Mouse (Mus musculus) embryonic facial prominence, embryonic 10.5 days (tissue): ENCODE measurements around the gene Mettl7b. TPM values are rescaled to one million over a fixed set of nuclear protein-coding genes. Genes with fewer than 3 reads are reported as not detected.

ENCODE experiments used
- DNase-seq: peaks from one replicate; pipeline ENCODE4 v3.0.0-alpha.2; 2017; ENCODE audit warnings: low spot score
- H3K27ac ChIP-seq: fragments of 300-500 bp; sonication (generic); replicated peaks from 2 replicates; pipeline ENCODE4 v1.5.1; 2016; ENCODE audit warnings: mild to moderate bottlenecking
- H3K27me3 ChIP-seq: fragments of 300-500 bp; sonication (generic); replicated peaks from 2 replicates; pipeline ENCODE4 v1.6.1; 2016; ENCODE audit warnings: low read depth, mild to moderate bottlenecking; ENCODE audit not compliant: poor library complexity, severe bottlenecking
- H3K36me3 ChIP-seq: fragments of 300-500 bp; sonication (generic); replicated peaks from 2 replicates; pipeline ENCODE4 v1.6.1; 2016; ENCODE audit warnings: mild to moderate bottlenecking, moderate library complexity
- H3K4me1 ChIP-seq: fragments of 300-500 bp; sonication (generic); 2 replicates; pipeline ENCODE4 v1.6.1; 2016
- H3K4me3 ChIP-seq: fragments of 300-500 bp; sonication (generic); 2 replicates; pipeline ENCODE4 v1.5.1; 2016; ENCODE audit warnings: mild to moderate bottlenecking, moderate library complexity
- H3K9me3 ChIP-seq: fragments of 300-500 bp; sonication (generic); 2 replicates; pipeline ENCODE4 v1.6.1; 2016; ENCODE audit warnings: mild to moderate bottlenecking
- WGBS: fragments of 180-500 bp; shearing (Covaris S2); methylation state at CpG from one replicate; pipeline ENCODE4 v1.1.7; 2016; 5-methylcytosine and 5-hydroxymethylcytosine counted together
- polyA plus RNA-seq: library from polyadenylated mRNA; unstranded; fragments of >200 nt; fragmentation: Nextera tagmentation; extraction: Ambion mirVana; gene quantifications from 2 replicates; pipeline ENCODE4 v1.2.1, GENCODE M21; 2016

Mettl7b gene
- polyA plus RNA-seq, 1 experiment from 2014 or later = not detected

- WGBS = 70% methylated on average over 12 of the region's 12 CpGs
- Histone ChIP-seq H3K36me3 (no peaks in the 10 kb centered on the region), H3K4me3 (no peak overlapping the region), H3K27ac (no peak overlapping the region), H3K9me3 (no peaks in the 10 kb centered on the region), H3K27me3 (peaks cover 49% of the 10 kb centered on the region), H3K4me1 (peaks cover 15% of the 10 kb centered on the region)
- no peak for DNase-seq
Measured at GRCm38 (mm10) chr10:128937756-128938390, 22.9 kb downstream of the Mettl7b start.

- H3K4me3 ChIP-seq = no peak overlapping the region
- peaks cover 15% of the 10 kb centered on the region for H3K4me1 ChIP-seq
- no peak overlapping the region for H3K27ac ChIP-seq
- H3K36me3 ChIP-seq = no peaks in the 10 kb centered on the region
- 71% methylated on average over 8 of the region's 8 CpGs for WGBS
- H3K27me3 ChIP-seq = peaks cover 69% of the 10 kb centered on the region
- no peaks in the 10 kb centered on the region for H3K9me3 ChIP-seq
- no peak for DNase-seq
Measured at GRCm38 (mm10) chr10:128935826-128936440, 24.9 kb downstream of the Mettl7b start.

GRCm38 (mm10) chr10:128934997-128935787, 25.6 kb downstream of the Mettl7b start:
- Histone ChIP-seq H3K4me1 (peaks cover 15% of the 10 kb centered on the region), H3K9me3 (no peaks in the 10 kb centered on the region), H3K4me3 (peak overlapping the region; percentile 58; the same call in 1 of the 2 replicates), H3K27ac (no peak overlapping the region), H3K36me3 (no peaks in the 10 kb centered on the region), H3K27me3 (peaks cover 74% of the 10 kb centered on the region)
- WGBS = 63% methylated on average over 7 of the region's 7 CpGs
- no peak for DNase-seq

GRCm38 (mm10) chr10:128933976-128934721, 26.6 kb downstream of the Mettl7b start:
- peaks cover 84% of the 10 kb centered on the region for H3K27me3 ChIP-seq
- H3K9me3 ChIP-seq = no peaks in the 10 kb centered on the region
- peaks cover 15% of the 10 kb centered on the region for H3K4me1 ChIP-seq
- peak; percentile 32 for DNase-seq
- 2% methylated on average over 21 of the region's 21 CpGs for WGBS
- H3K36me3 ChIP-seq = no peaks in the 10 kb centered on the region
- no peak overlapping the region; the same call in 1 of the 2 replicates for H3K27ac ChIP-seq
- H3K4me3 ChIP-seq = peak overlapping the region; percentile 58

- H3K9me3 ChIP-seq = no peaks in the 10 kb centered on the region
- under 1% methylated on average over 26 of the region's 26 CpGs for WGBS
Measured at GRCm38 (mm10) chr10:128933574-128933973, 27.2 kb downstream of the Mettl7b start, which contains the start of gene Itga7. Gene Itga7 (plus strand): TSS chr10:128933818.

GRCm38 (mm10) chr10:128931441-128931840, 29.3 kb downstream of the Mettl7b start:
- DNase-seq = no peak
- no peaks in the 10 kb centered on the region for H3K36me3 ChIP-seq
- WGBS = 70% methylated on average over 2 of the region's 2 CpGs
- no peak overlapping the region for H3K27ac ChIP-seq
- H3K4me3 ChIP-seq = no peak overlapping the region
- peaks cover 15% of the 10 kb centered on the region for H3K4me1 ChIP-seq
- peaks cover 88% of the 10 kb centered on the region for H3K27me3 ChIP-seq
- H3K9me3 ChIP-seq = no peaks in the 10 kb centered on the region

More at GRCm38 (mm10) chr10:128933574-128933973, 27.2 kb downstream of the Mettl7b start, which contains the start of gene Itga7:
- H3K36me3 ChIP-seq = no peaks in the 10 kb centered on the region
- peaks cover 15% of the 10 kb centered on the region for H3K4me1 ChIP-seq
- H3K27me3 ChIP-seq = peaks cover 90% of the 10 kb centered on the region
- H3K4me3 ChIP-seq = peak within 1 kb of the TSS; percentile 58
- H3K27ac ChIP-seq = no peak within 1 kb of the TSS; the same call in 1 of the 2 replicates
- peak; percentile 79 for DNase-seq

- WGBS = 78% methylated on average over 7 of the region's 7 CpGs
- H3K4me1 ChIP-seq = peaks cover 15% of the 10 kb centered on the region
- no peak for DNase-seq
- no peak overlapping the region for H3K27ac ChIP-seq
- H3K9me3 ChIP-seq = no peaks in the 10 kb centered on the region
- no peak overlapping the region for H3K4me3 ChIP-seq
- H3K36me3 ChIP-seq = no peaks in the 10 kb centered on the region
- peaks cover 71% of the 10 kb centered on the region for H3K27me3 ChIP-seq
Measured at GRCm38 (mm10) chr10:128929638-128930378, 31.0 kb downstream of the Mettl7b start.

GRCm38 (mm10) chr10:128928356-128928755, 32.4 kb downstream of the Mettl7b start:
- Histone ChIP-seq H3K9me3 (no peaks in the 10 kb centered on the region), H3K36me3 (no peaks in the 10 kb centered on the region), H3K27me3 (peaks cover 57% of the 10 kb centered on the region), H3K4me1 (peaks cover 12% of the 10 kb centered on the region), H3K4me3 (no peak overlapping the region), H3K27ac (no peak overlapping the region)
- no peak for DNase-seq
- 34% methylated on average over 4 of the region's 4 CpGs for WGBS

GRCm38 (mm10) chr10:128923935-128924334, 36.9 kb downstream of the Mettl7b start, which contains the start of gene Bloc1s1:
Gene Bloc1s1 (minus strand): TSS chr10:128924035.
- no peak for DNase-seq
- H3K27ac ChIP-seq = peak within 1 kb of the TSS; percentile 92
- peak within 1 kb of the TSS; percentile 85 for H3K4me3 ChIP-seq
- H3K9me3 ChIP-seq = no peaks in the 10 kb centered on the region
- peaks cover 15% of the 10 kb centered on the region for H3K27me3 ChIP-seq
- peaks cover 49% of the 10 kb centered on the region for H3K4me1 ChIP-seq
- H3K36me3 ChIP-seq = peaks cover 11% of the 10 kb centered on the region
- 69% methylated on average over 9 of the region's 9 CpGs for WGBS

- peak; percentile 88 for DNase-seq
- H3K9me3 ChIP-seq = no peaks in the 10 kb centered on the region
- WGBS = under 1% methylated on average over 42 of the region's 42 CpGs
- H3K27me3 ChIP-seq = peaks cover 7% of the 10 kb centered on the region
- peak overlapping the region; percentile 92 for H3K27ac ChIP-seq
- peaks cover 18% of the 10 kb centered on the region for H3K36me3 ChIP-seq
- peak overlapping the region; percentile 85 for H3K4me3 ChIP-seq
- H3K4me1 ChIP-seq = peaks cover 51% of the 10 kb centered on the region
Measured at GRCm38 (mm10) chr10:128923013-128923691, 37.6 kb downstream of the Mettl7b start.

GRCm38 (mm10) chr10:128922822-128923012, 38.1 kb downstream of the Mettl7b start, which contains the start of gene Rdh5:
Gene Rdh5 (minus strand): TSS chr10:128922888.
- H3K36me3 ChIP-seq = peaks cover 23% of the 10 kb centered on the region
- H3K27ac ChIP-seq = peak within 1 kb of the TSS; percentile 92
- H3K4me1 ChIP-seq = peaks cover 51% of the 10 kb centered on the region
- peaks cover 3% of the 10 kb centered on the region for H3K27me3 ChIP-seq
- peak within 1 kb of the TSS; percentile 85 for H3K4me3 ChIP-seq
- no peak for DNase-seq
- H3K9me3 ChIP-seq = no peaks in the 10 kb centered on the region
- WGBS = 17% methylated on average over 1 of the region's 1 CpGs
